ENCODE assay signal across 12 mouse cellular contexts in genomic region chr1:74298157-74298750, GRCm38 (mm10). TPM values are rescaled to one million over a fixed set of nuclear protein-coding genes. Genes with fewer than 3 reads are reported as not detected.
DNase-seq lines count a peak whose midpoint lies in the region; ATAC-seq and TF ChIP-seq lines count a peak whose summit lies in the region.
"Had no signal": no experiment of that assay in that cellular context is flagged by ENCODE, and none has a peak within 500 bp of the region (broad histone marks: within the 10 kb centered on the region; RNA-seq: fewer than 3 reads in every experiment).

No protein-coding gene starts in this region.

- H3K36me3 ChIP-seq in kidney, adult 2 months (ENCODE audit: control insufficient read depth, insufficient read depth, low read length) = no peaks in the 10 kb centered on the region
- peaks cover 72% of the 10 kb centered on the region for H3K36me3 ChIP-seq in megakaryocyte, embryonic 14.5 days (replicated peaks; ENCODE audit: low read length)
- peaks cover 3% of the 10 kb centered on the region; the same call in 1 of the 2 replicates for H3K36me3 ChIP-seq in stomach, postnatal 0 days (ENCODE audit: control insufficient read depth, insufficient read depth, low read length)
- H3K36me3 ChIP-seq in forebrain, embryonic 10.5 days (replicated peaks) = peaks cover 18% of the 10 kb centered on the region

- no peak overlapping the region for H3K4me3 ChIP-seq in kidney, adult 2 months (ENCODE audit: insufficient read depth, low read depth, low read length)
- peak overlapping the region; percentile 50 for H3K4me3 ChIP-seq in megakaryocyte, embryonic 14.5 days (replicated peaks)
- H3K4me3 ChIP-seq in stomach, postnatal 0 days (ENCODE audit: low read depth, low read length) = no peak overlapping the region
- H3K4me3 ChIP-seq in forebrain, embryonic 10.5 days = no peak overlapping the region
- H3K4me3 ChIP-seq: limb, embryonic 13.5 days; midbrain, embryonic 12.5 days had no signal

- H3K27me3 ChIP-seq in kidney, adult 2 months (replicated peaks; ENCODE audit: control insufficient read depth, insufficient read depth, low read length) = no peaks in the 10 kb centered on the region
- no peaks in the 10 kb centered on the region for H3K27me3 ChIP-seq in megakaryocyte, embryonic 14.5 days (replicated peaks)
- H3K27me3 ChIP-seq in stomach, postnatal 0 days (ENCODE audit: control insufficient read depth, insufficient read depth, low read length) = no peaks in the 10 kb centered on the region
- peaks cover 11% of the 10 kb centered on the region for H3K27me3 ChIP-seq in forebrain, embryonic 10.5 days (ENCODE audit: poor library complexity, severe bottlenecking)
- H3K27me3 ChIP-seq: limb, embryonic 13.5 days had no signal

- no peaks in the 10 kb centered on the region for H3K9me3 ChIP-seq in megakaryocyte, embryonic 14.5 days
- no peaks in the 10 kb centered on the region for H3K9me3 ChIP-seq in stomach, postnatal 0 days (ENCODE audit: control insufficient read depth, low read length)
- H3K9me3 ChIP-seq in forebrain, embryonic 10.5 days = no peaks in the 10 kb centered on the region
- H3K9me3 ChIP-seq: limb, embryonic 13.5 days; midbrain, embryonic 12.5 days had no signal

- ATAC-seq in megakaryocyte, adult 5-6 weeks (ENCODE audit: poor library complexity, severe bottlenecking) = no peak
- no peak for ATAC-seq in stomach, postnatal 0 days (ENCODE audit: low FRiP score, low TSS enrichment)

- TF ChIP-seq EP300 in stomach, postnatal 0 days (optimal IDR thresholded peaks at IDR 0.05) = no peak

- TF ChIP-seq POLR2A in kidney, adult 2 months (IDR thresholded peaks at IDR 0.05; ENCODE audit: low read depth, low read length) = no peak

- peak overlapping the region; percentile 39 for H3K27ac ChIP-seq in kidney, adult 2 months (ENCODE audit: insufficient read depth, low read depth, low read length)
- peak overlapping the region; percentile 100 for H3K27ac ChIP-seq in stomach, postnatal 0 days (replicated peaks)
- no peak overlapping the region for H3K27ac ChIP-seq in forebrain, embryonic 10.5 days
- H3K27ac ChIP-seq: limb, embryonic 13.5 days; midbrain, embryonic 12.5 days had no signal

- H3K4me2 ChIP-seq in stomach, postnatal 0 days (replicated peaks; ENCODE audit: low read depth) = peak overlapping the region; percentile 31
- H3K4me2 ChIP-seq: limb, embryonic 13.5 days; midbrain, embryonic 12.5 days had no signal

- WGBS in kidney, adult 2 months = 73% methylated on average over 5 of the region's 5 CpGs
- 75% methylated on average over 5 of the region's 5 CpGs for WGBS in stomach, postnatal 0 days
- WGBS in forebrain, embryonic 10.5 days = 86% methylated on average over 5 of the region's 5 CpGs

- DNase-seq in cerebellum, adult 9-11 months = peak; percentile 22
- DNase-seq in cerebellum, adult 8-10 months = no peak
- no peak for DNase-seq in kidney, adult 2 months
- DNase-seq in kidney, adult 8-10 months = no peak
- DNase-seq in stomach, postnatal 0 days (ENCODE audit: low spot score) = no peak
- DNase-seq in forebrain, embryonic 10.5 days (ENCODE audit: extremely low spot score, low spot score) = no peak

- peaks cover 33% of the 10 kb centered on the region for H3K4me1 ChIP-seq in kidney, adult 2 months (ENCODE audit: control insufficient read depth, insufficient read depth, low read length)
- H3K4me1 ChIP-seq in megakaryocyte, embryonic 14.5 days = peaks cover 99% of the 10 kb centered on the region
- peaks cover 48% of the 10 kb centered on the region for H3K4me1 ChIP-seq in stomach, postnatal 0 days (replicated peaks; ENCODE audit: control insufficient read depth, insufficient read depth)
- peaks cover 25% of the 10 kb centered on the region for H3K4me1 ChIP-seq in forebrain, embryonic 10.5 days

- H3K9ac ChIP-seq in stomach, postnatal 0 days (ENCODE audit: low read length) = peak overlapping the region; percentile 51; the same call in 1 of the 2 replicates
- H3K9ac ChIP-seq: limb, embryonic 13.5 days; midbrain, embryonic 12.5 days had no signal

- no peak for TF ChIP-seq CTCF in kidney, adult 2 months (conservative IDR thresholded peaks at IDR 0.05; ENCODE audit: insufficient read depth, insufficient read length, low read depth, low read length)
- no peak for TF ChIP-seq CTCF in stomach, postnatal 0 days (IDR thresholded peaks at IDR 0.05; ENCODE audit: low read depth)

RNA-seq across cellular contexts. Expression of gene Tmbim1, which starts 7.2 kb away (rescaled TPM):
- 74.1 and 103 TPM in 2 replicates for polyA plus RNA-seq in kidney, adult 2 months (2012; rRNA removed)
- 128 and 140 TPM in 2 replicates for polyA plus RNA-seq in megakaryocyte, embryonic 14.5 days (2012; ENCODE audit: insufficient read depth, low replicate concordance)
- total RNA-seq in megakaryocyte, adult 5-6 weeks (2015) = 13.6 and 15.5 TPM in 2 replicates
- 11.3 and 13.8 TPM in 2 replicates for total RNA-seq in megakaryocyte, adult 5-6 weeks (2017)
- 109 and 118 TPM in 2 replicates for polyA plus RNA-seq in stomach, postnatal 0 days (2015; fragmentation: Nextera tagmentation; extraction: Ambion mirVana)
- polyA plus RNA-seq in forebrain, embryonic 10.5 days (2016; fragmentation: Nextera tagmentation; extraction: Ambion mirVana) = 8.1 and 8.3 TPM in 2 replicates

RNA-seq across cellular contexts. Expression of gene Pnkd, which starts 13.5 kb away (rescaled TPM):
- polyA plus RNA-seq in kidney, adult 2 months (2012; rRNA removed) = 139 and 165 TPM in 2 replicates
- 113 and 116 TPM in 2 replicates for polyA plus RNA-seq in megakaryocyte, embryonic 14.5 days (2012; ENCODE audit: insufficient read depth, low replicate concordance)
- total RNA-seq in megakaryocyte, adult 5-6 weeks (2015) = 23.5 and 23.6 TPM in 2 replicates
- 7.7 and 8.9 TPM in 2 replicates for total RNA-seq in megakaryocyte, adult 5-6 weeks (2017)
- 84.8 and 88.2 TPM in 2 replicates for polyA plus RNA-seq in stomach, postnatal 0 days (2015; fragmentation: Nextera tagmentation; extraction: Ambion mirVana)
- polyA plus RNA-seq in forebrain, embryonic 10.5 days (2016; fragmentation: Nextera tagmentation; extraction: Ambion mirVana) = 99.7 and 101 TPM in 2 replicates

RNA-seq across cellular contexts. Expression of gene Aamp, which starts 13.7 kb away (rescaled TPM):
- 212 and 217 TPM in 2 replicates for polyA plus RNA-seq in kidney, adult 2 months (2012; rRNA removed)
- polyA plus RNA-seq in megakaryocyte, embryonic 14.5 days (2012; ENCODE audit: insufficient read depth, low replicate concordance) = 180 and 228 TPM in 2 replicates
- total RNA-seq in megakaryocyte, adult 5-6 weeks (2015) = 27.8 and 33.6 TPM in 2 replicates
- total RNA-seq in megakaryocyte, adult 5-6 weeks (2017) = 48.2 and 59.5 TPM in 2 replicates
- polyA plus RNA-seq in stomach, postnatal 0 days (2015; fragmentation: Nextera tagmentation; extraction: Ambion mirVana) = 154 and 157 TPM in 2 replicates
- polyA plus RNA-seq in forebrain, embryonic 10.5 days (2016; fragmentation: Nextera tagmentation; extraction: Ambion mirVana) = 245 and 246 TPM in 2 replicates

RNA-seq across cellular contexts. Expression of gene Gpbar1, which starts 19.9 kb away (rescaled TPM):
- polyA plus RNA-seq in kidney, adult 2 months (2012; rRNA removed) = 0.20 and 0.48 TPM in 2 replicates
- polyA plus RNA-seq in megakaryocyte, embryonic 14.5 days (2012; ENCODE audit: insufficient read depth, low replicate concordance) = 0.28 TPM in 1 of 2 replicates, not detected in the other
- total RNA-seq in megakaryocyte, adult 5-6 weeks (2015) = not detected in 2 replicates
- total RNA-seq in megakaryocyte, adult 5-6 weeks (2017) = not detected in 2 replicates
- 0.51 and 0.63 TPM in 2 replicates for polyA plus RNA-seq in stomach, postnatal 0 days (2015; fragmentation: Nextera tagmentation; extraction: Ambion mirVana)
- polyA plus RNA-seq in forebrain, embryonic 10.5 days (2016; fragmentation: Nextera tagmentation; extraction: Ambion mirVana) = 0.14 and 0.33 TPM in 2 replicates
- total RNA-seq: layer of hippocampus, postnatal 10 days had no signal
- polyA plus RNA-seq: midbrain, embryonic 12.5 days; neural tube, embryonic 14.5 days had no signal
